Mouse (Mus musculus) ES-E14 (cell line): ENCODE measurements at regions not wholly inside any gene's neighbourhood (a gene's known extent, or its start where the extent isn't known, plus 50 kb on each side); places are given as distances from the start of the nearest gene placed in this dataset.

ENCODE experiments used
- DNase-seq: peaks from one replicate; pipeline ENCODE4 v3.0.0-alpha.2; 2013; ENCODE audit warnings: low read depth, low spot score
- H3K27ac ChIP-seq: 2 replicates; pipeline ENCODE4 v1.5.1; 2012; ENCODE audit warnings: low read depth, mild to moderate bottlenecking, low read length, moderate library complexity, mixed read lengths; ENCODE audit not compliant: poor library complexity, insufficient read depth, severe bottlenecking
- H3K36me3 ChIP-seq: 2 replicates; pipeline ENCODE4 v1.6.1; 2012; ENCODE audit warnings: mild to moderate bottlenecking, low read length, moderate library complexity, mixed read lengths; ENCODE audit not compliant: control insufficient read depth, poor library complexity, insufficient read depth, severe bottlenecking
- H3K4me1 ChIP-seq, 2 experiments: fragments of 150-350 bp in 1 of 2; sonication (generic) in 1 of 2; 2 replicates each; pipeline ENCODE4 v1.6.1; 2012; ENCODE audit warnings: low read length in 2 of 2, mild to moderate bottlenecking in 1 of 2, mixed read lengths in 1 of 2; ENCODE audit not compliant: control insufficient read depth in 2 of 2, insufficient read depth in 2 of 2, poor library complexity in 1 of 2
- H3K4me3 ChIP-seq, 2 experiments: fragments of 150-350 bp in 1 of 2; sonication (generic) in 1 of 2; 2 replicates each; pipeline ENCODE4 v1.5.1; 2012; ENCODE audit warnings: low read length in 2 of 2, low read depth in 1 of 2, mild to moderate bottlenecking in 1 of 2, mixed read lengths in 1 of 2; ENCODE audit not compliant: insufficient read depth in 1 of 2, poor library complexity in 1 of 2, severe bottlenecking in 1 of 2
- H3K9ac ChIP-seq: 2 replicates; pipeline ENCODE4 v1.6.1; 2012; ENCODE audit warnings: low read depth, mild to moderate bottlenecking, low read length, mixed read lengths; ENCODE audit not compliant: poor library complexity, insufficient read depth, severe bottlenecking
- H3K9me3 ChIP-seq: fragments of 150-350 bp; sonication (generic); 2 replicates; pipeline ENCODE4 v1.6.1; 2012; ENCODE audit warnings: low read depth, mild to moderate bottlenecking, low read length; ENCODE audit not compliant: control insufficient read depth, insufficient read depth
- CHD2 ChIP-seq: IDR thresholded peaks from 2 replicates; pipeline ENCODE4 v1.6.1; 2014; ENCODE audit warnings: mild to moderate bottlenecking, low read depth, low read length, inconsistent platforms
- HCFC1 ChIP-seq: IDR thresholded peaks from 2 replicates; pipeline ENCODE4 v1.6.1; 2012; ENCODE audit warnings: low read length, inconsistent platforms, borderline replicate concordance; ENCODE audit not compliant: insufficient read depth
- MAFK ChIP-seq: IDR thresholded peaks from 2 replicates; pipeline ENCODE4 v1.6.1; 2014; ENCODE audit warnings: mild to moderate bottlenecking, low read depth, low read length, inconsistent platforms; ENCODE audit not compliant: insufficient read depth
- ZC3H11A ChIP-seq: IDR thresholded peaks from 2 replicates; pipeline ENCODE4 v1.6.1; 2012; ENCODE audit warnings: low read depth, mild to moderate bottlenecking, inconsistent platforms, low read length, borderline replicate concordance
- ZNF384 ChIP-seq: IDR thresholded peaks from 2 replicates; pipeline ENCODE4 v1.6.1; 2012; ENCODE audit warnings: low read depth, low read length, inconsistent platforms
- in situ Hi-C, 2 experiments: fragments of 600-800 bp; cut with MboI; formaldehyde crosslinking; loops; one replicate each; pipeline ENCODE4 v1.15.1; 2025; ENCODE audit warnings: low sequenced_read_pairs in 2 of 2, inconsistent platforms in 1 of 2; ENCODE audit not compliant: unreplicated experiment in 2 of 2

- no peak overlapping the region for H3K27ac ChIP-seq
- H3K4me1 ChIP-seq = no peaks in the 10 kb centered on the region
- TF ChIP-seq MAFK = no peak
- TF ChIP-seq ZC3H11A = no peak
- no peak for TF ChIP-seq ZNF384
- no peak for TF ChIP-seq CHD2
- no peak for TF ChIP-seq HCFC1
- in situ Hi-C loops = no loop called here
- no peak overlapping the region for H3K4me3 ChIP-seq
- no peaks in the 10 kb centered on the region for H3K9me3 ChIP-seq
- no peaks in the 10 kb centered on the region for H3K36me3 ChIP-seq
- no peak for DNase-seq
- no peak overlapping the region for H3K9ac ChIP-seq
Observed at GRCm38 (mm10) chr10:111795056-111795455, 177.4 kb upstream of the Krr1 start.

- no peaks in the 10 kb centered on the region for H3K36me3 ChIP-seq
- H3K4me3 ChIP-seq = no peak overlapping the region
- H3K9me3 ChIP-seq = no peaks in the 10 kb centered on the region
- no peak for DNase-seq
- no peak overlapping the region for H3K9ac ChIP-seq
- TF ChIP-seq CHD2 = no peak
- TF ChIP-seq HCFC1 = no peak
- no peak for TF ChIP-seq MAFK
- TF ChIP-seq ZC3H11A = no peak
- H3K27ac ChIP-seq = no peak overlapping the region
- in situ Hi-C loops = no loop called here
- H3K4me1 ChIP-seq = no peaks in the 10 kb centered on the region
Observed at GRCm38 (mm10) chr10:111795756-111796155, 176.7 kb upstream of the Krr1 start.

DNA sequence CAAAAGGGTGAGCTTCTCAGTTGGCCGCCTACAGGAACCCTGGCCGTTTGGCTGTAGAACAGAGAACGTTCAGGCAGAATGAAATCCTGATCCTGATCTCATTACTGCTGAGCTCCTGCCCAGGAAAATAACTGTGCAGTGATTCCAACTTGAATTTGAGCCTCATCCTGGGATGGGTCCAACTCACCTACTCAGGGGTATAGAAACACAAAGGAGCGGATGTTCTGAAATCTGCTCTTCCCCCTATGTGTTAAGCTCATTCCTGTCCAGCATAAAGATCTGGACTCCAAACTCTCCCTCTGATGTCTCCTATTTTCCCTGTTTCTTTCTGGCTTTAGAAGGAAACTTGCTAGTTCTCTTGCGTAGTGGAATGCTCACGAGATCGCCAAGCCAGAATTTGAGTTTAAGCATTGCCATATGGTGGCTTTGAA, 173.6 kb upstream of the Krr1 start:
- no peaks in the 10 kb centered on the region for H3K36me3 ChIP-seq
- no peak for DNase-seq
- no peak overlapping the region for H3K27ac ChIP-seq
- no peak overlapping the region for H3K9ac ChIP-seq
- no peaks in the 10 kb centered on the region for H3K4me1 ChIP-seq
- H3K4me3 ChIP-seq = no peak overlapping the region
- in situ Hi-C loops = no loop called here
- H3K9me3 ChIP-seq = no peaks in the 10 kb centered on the region
- TF ChIP-seq HCFC1 (no peak), ZNF384 (no peak), MAFK (no peak), ZC3H11A (no peak), CHD2 (no peak)

DNA sequence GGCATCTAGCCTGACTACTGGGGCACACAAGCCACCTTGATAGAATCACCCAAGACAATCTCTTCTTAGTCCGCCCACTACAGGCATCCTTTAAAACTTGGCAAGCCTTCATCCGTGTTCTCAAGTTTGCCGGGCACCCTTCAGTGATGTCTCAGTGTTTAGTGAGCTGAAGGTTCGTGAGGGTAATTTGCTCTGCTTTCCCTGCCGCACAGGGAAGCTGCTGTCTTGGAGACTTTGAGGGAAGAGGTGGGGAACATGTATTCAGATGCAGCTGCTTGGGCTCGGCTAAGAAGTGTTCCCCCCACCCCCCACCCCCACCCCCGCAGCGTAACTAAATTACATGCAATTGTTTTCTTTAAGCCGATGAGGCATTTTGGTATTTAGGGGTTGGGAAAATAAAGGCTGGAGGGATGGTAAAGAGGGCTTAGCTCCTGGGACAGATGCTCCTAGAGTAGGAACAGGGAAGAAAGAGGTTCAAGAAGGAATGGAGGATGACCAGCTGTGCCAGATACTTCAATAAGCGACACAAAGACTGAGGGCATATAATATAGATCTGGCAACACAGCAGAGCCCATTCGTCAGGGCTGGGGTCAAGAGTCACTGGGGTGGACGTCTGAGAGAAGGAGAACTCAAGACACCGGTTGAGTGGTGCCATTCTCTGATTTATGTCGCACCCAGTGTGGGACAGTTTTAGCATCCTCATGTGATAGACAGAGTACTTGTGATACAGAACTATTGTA, 172.4 kb upstream of the Krr1 start:
- no peaks in the 10 kb centered on the region for H3K36me3 ChIP-seq
- in situ Hi-C loops = no loop called here
- TF ChIP-seq CHD2 (no peak), HCFC1 (no peak), ZNF384 (no peak), ZC3H11A (no peak), MAFK (no peak)
- no peak for DNase-seq
- H3K4me1 ChIP-seq = no peaks in the 10 kb centered on the region
- no peaks in the 10 kb centered on the region for H3K9me3 ChIP-seq
- no peak overlapping the region for H3K27ac ChIP-seq
- no peak overlapping the region for H3K9ac ChIP-seq
- no peak overlapping the region for H3K4me3 ChIP-seq

- Histone ChIP-seq H3K9ac (no peak overlapping the region), H3K9me3 (no peaks in the 10 kb centered on the region), H3K27ac (no peak overlapping the region), H3K4me3 (no peak overlapping the region), H3K36me3 (no peaks in the 10 kb centered on the region), H3K4me1 (no peaks in the 10 kb centered on the region)
- TF ChIP-seq ZNF384 (no peak), MAFK (no peak), CHD2 (no peak), HCFC1 (no peak), ZC3H11A (no peak)
- no peak for DNase-seq
- in situ Hi-C loops = no loop called here
Observed at GRCm38 (mm10) chr10:111800590-111800935, 171.9 kb upstream of the Krr1 start.
